Mouse (Mus musculus) cerebellum, adult 2 months (tissue): ENCODE measurements around the gene Atp8a1.

Experiments
- CTCF ChIP-seq: fragments of 200-500 bp; IDR thresholded peaks from 2 replicates; pipeline ENCODE4 v1.5.1; 2011; ENCODE audit warnings: low read depth, mild to moderate bottlenecking, control low read depth, low read length, moderate library complexity, borderline replicate concordance; ENCODE audit not compliant: insufficient read depth
- POLR2A ChIP-seq: fragments of 200-500 bp; IDR thresholded peaks from 2 replicates; pipeline ENCODE4 v1.6.1; 2011; ENCODE audit warnings: low read length, control low read depth, borderline replicate concordance; ENCODE audit not compliant: insufficient read depth

DNA sequence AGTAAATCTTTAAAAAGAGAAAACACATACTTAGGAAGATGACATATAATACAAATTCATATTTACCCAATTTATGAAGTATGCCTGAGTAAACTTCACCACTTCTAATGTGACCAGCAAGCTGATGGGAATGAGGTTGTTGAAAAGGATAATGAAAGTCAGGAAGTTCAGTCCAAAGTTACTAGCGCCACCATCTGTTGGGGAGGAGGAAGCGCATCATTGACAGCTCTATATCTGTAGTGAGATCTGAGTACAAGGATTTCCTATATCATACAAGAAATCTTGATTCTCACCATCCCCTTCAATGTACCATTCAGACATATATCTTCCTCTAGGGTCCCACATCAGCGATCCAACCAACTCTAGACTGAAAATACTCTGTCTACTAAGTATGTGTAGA lies 82.4 kb downstream of the Atp8a1 start:
- no peak for TF ChIP-seq CTCF
- TF ChIP-seq POLR2A = no peak
